8 mouse cellular contexts compared by ENCODE assay signal in genomic region chr10:59786289-59786688, GRCm38 (mm10).
DNase-seq lines count a peak whose midpoint lies in the region; ATAC-seq and TF ChIP-seq lines count a peak whose summit lies in the region.
"Had no signal": no experiment of that assay in that cellular context is flagged by ENCODE, and none has a peak within 500 bp of the region (broad histone marks: within the 10 kb centered on the region; RNA-seq: fewer than 3 reads in every experiment).

No protein-coding gene starts in this region.

- H3K4me1 ChIP-seq in midbrain, embryonic 10.5 days: peaks cover 34% of the 10 kb centered on the region
- peaks cover 23% of the 10 kb centered on the region for H3K4me1 ChIP-seq in midbrain, embryonic 13.5 days (replicated peaks)

- H3K36me3 ChIP-seq in midbrain, embryonic 10.5 days: peaks cover 21% of the 10 kb centered on the region
- H3K36me3 ChIP-seq in midbrain, embryonic 13.5 days: peaks cover 18% of the 10 kb centered on the region

- no peak for TF ChIP-seq POLR2A in brain, embryonic 14.5 days (IDR thresholded peaks at IDR 0.05; ENCODE audit: borderline replicate concordance, extremely low read depth, insufficient read depth, insufficient read length, poor library complexity, severe bottlenecking)

- no peak overlapping the region for H3K9ac ChIP-seq in midbrain, embryonic 13.5 days (replicated peaks)

- no peaks in the 10 kb centered on the region for H3K27me3 ChIP-seq in midbrain, embryonic 10.5 days (ENCODE audit: low read depth, poor library complexity, severe bottlenecking)
- H3K27me3 ChIP-seq in midbrain, embryonic 13.5 days: no peaks in the 10 kb centered on the region

- TF ChIP-seq CTCF in brain, embryonic 14.5 days (IDR thresholded peaks at IDR 0.05; ENCODE audit: borderline replicate concordance, extremely low read depth, insufficient read depth, insufficient read length): no peak

- WGBS in midbrain, embryonic 10.5 days: 56% methylated on average over 5 of the region's 5 CpGs
- 27% methylated on average over 5 of the region's 5 CpGs for WGBS in midbrain, embryonic 13.5 days

- no peaks in the 10 kb centered on the region for H3K9me3 ChIP-seq in midbrain, embryonic 10.5 days (replicated peaks)
- no peaks in the 10 kb centered on the region for H3K9me3 ChIP-seq in midbrain, embryonic 13.5 days

- no peak for DNase-seq in frontal cortex, postnatal 25 days (ENCODE audit: low spot score in 2 of 2)
- no peak for DNase-seq in midbrain, embryonic 10.5 days (ENCODE audit: low spot score)
- DNase-seq in brain, embryonic 14.5 days (ENCODE audit: low read depth): peak; percentile 78
- peak; percentile 34 to 40 for DNase-seq in layer of hippocampus, postnatal 36 days
- no peak for DNase-seq in kidney, postnatal 14 days
- DNase-seq: thymus, postnatal 25 days had no signal

- 0 out of 2 replicates have a peak overlapping the region, but pooled peaks have one; percentile 38 for H3K27ac ChIP-seq in midbrain, embryonic 10.5 days (replicated peaks)
- no peak overlapping the region for H3K27ac ChIP-seq in midbrain, embryonic 13.5 days

- ATAC-seq in frontal cortex, adult (ENCODE audit: low TSS enrichment): 0 out of 2 replicates have a peak, but pooled peaks have one; percentile 34
- no peak; the same call in 1 of the 2 replicates for ATAC-seq in midbrain, embryonic 13.5 days

- no peak overlapping the region for H3K4me3 ChIP-seq in midbrain, embryonic 10.5 days
- H3K4me3 ChIP-seq in midbrain, embryonic 13.5 days (replicated peaks): no peak overlapping the region

- H3K4me2 ChIP-seq in midbrain, embryonic 13.5 days (replicated peaks): no peak overlapping the region

Comparison
In these comparisons a context has a peak if more than half of its experiments do, and no peak if none do; other contexts are left out.
1. DNase-seq: peak in brain, embryonic 14.5 days (single experiment) and layer of hippocampus, postnatal 36 days (2 of 2); none in frontal cortex, postnatal 25 days (0 of 2), midbrain, embryonic 10.5 days (single experiment) and kidney, postnatal 14 days (single experiment).